Mouse (Mus musculus): ENCODE results near the gene Usp9x.

Gene Usp9x

GRCm38 (mm10) chrX:13040391-13040790 is 30.9 kb upstream of the Usp9x start:
- Histone ChIP-seq H3K27me3 (ENCODE audit: insufficient read depth, low read length) (no peaks in the 10 kb centered on the region), H3K9me3 (ENCODE audit: low read length) (no peaks in the 10 kb centered on the region), H3K4me3 (replicated peaks; ENCODE audit: low read length) (no peak overlapping the region), H3K36me3 (ENCODE audit: insufficient read depth, low read length) (peaks cover 15% of the 10 kb centered on the region; the same call in 1 of the 2 replicates), H3K4me1 (replicated peaks; ENCODE audit: low read depth, low read length) (peaks cover 37% of the 10 kb centered on the region)
- no peak for TF ChIP-seq CTCF (conservative IDR thresholded peaks at IDR 0.05; ENCODE audit: low read length)
- no peak for TF ChIP-seq NANOG (IDR thresholded peaks at IDR 0.05; ENCODE audit: borderline replicate concordance, low read length)
- TF ChIP-seq POU5F1 (IDR thresholded peaks at IDR 0.05; ENCODE audit: borderline replicate concordance, low read length): no peak

- no peaks in the 10 kb centered on the region for H3K9me3 ChIP-seq (ENCODE audit: low read length)
- no peaks in the 10 kb centered on the region for H3K27me3 ChIP-seq (ENCODE audit: insufficient read depth, low read length)
- H3K36me3 ChIP-seq (ENCODE audit: insufficient read depth, low read length): peaks cover 16% of the 10 kb centered on the region; the same call in 1 of the 2 replicates
- peak overlapping the region; percentile 83 for H3K4me3 ChIP-seq (replicated peaks; ENCODE audit: low read length)
- TF ChIP-seq NANOG (IDR thresholded peaks at IDR 0.05; ENCODE audit: borderline replicate concordance, low read length): no peak
- TF ChIP-seq CTCF (conservative IDR thresholded peaks at IDR 0.05; ENCODE audit: low read length): no peak
- TF ChIP-seq POU5F1 (IDR thresholded peaks at IDR 0.05; ENCODE audit: borderline replicate concordance, low read length): no peak
- peaks cover 38% of the 10 kb centered on the region for H3K4me1 ChIP-seq (replicated peaks; ENCODE audit: low read depth, low read length)
Measured at GRCm38 (mm10) chrX:13041630-13042129, 29.6 kb upstream of the Usp9x start.

GRCm38 (mm10) chrX:13043780-13044179 is 27.5 kb upstream of the Usp9x start:
- peaks cover 43% of the 10 kb centered on the region for H3K4me1 ChIP-seq (replicated peaks; ENCODE audit: low read depth, low read length)
- H3K9me3 ChIP-seq (ENCODE audit: low read length): no peaks in the 10 kb centered on the region
- H3K36me3 ChIP-seq (ENCODE audit: insufficient read depth, low read length): peaks cover 16% of the 10 kb centered on the region; the same call in 1 of the 2 replicates
- TF ChIP-seq CTCF (conservative IDR thresholded peaks at IDR 0.05; ENCODE audit: low read length) (no peak), POU5F1 (IDR thresholded peaks at IDR 0.05; ENCODE audit: borderline replicate concordance, low read length) (no peak), NANOG (IDR thresholded peaks at IDR 0.05; ENCODE audit: borderline replicate concordance, low read length) (no peak)
- H3K27me3 ChIP-seq (ENCODE audit: insufficient read depth, low read length): no peaks in the 10 kb centered on the region
- H3K4me3 ChIP-seq (replicated peaks; ENCODE audit: low read length): peak overlapping the region; percentile 83

GRCm38 (mm10) chrX:13044666-13045065 is 26.6 kb upstream of the Usp9x start:
- peak overlapping the region; percentile 52 for H3K4me3 ChIP-seq (replicated peaks; ENCODE audit: low read length)
- no peaks in the 10 kb centered on the region for H3K9me3 ChIP-seq (ENCODE audit: low read length)
- no peaks in the 10 kb centered on the region for H3K27me3 ChIP-seq (ENCODE audit: insufficient read depth, low read length)
- H3K4me1 ChIP-seq (replicated peaks; ENCODE audit: low read depth, low read length): peaks cover 39% of the 10 kb centered on the region
- H3K36me3 ChIP-seq (ENCODE audit: insufficient read depth, low read length): peaks cover 16% of the 10 kb centered on the region; the same call in 1 of the 2 replicates
- TF ChIP-seq CTCF (conservative IDR thresholded peaks at IDR 0.05; ENCODE audit: low read length) (no peak), NANOG (IDR thresholded peaks at IDR 0.05; ENCODE audit: borderline replicate concordance, low read length) (no peak), POU5F1 (IDR thresholded peaks at IDR 0.05; ENCODE audit: borderline replicate concordance, low read length) (no peak)

GRCm38 (mm10) chrX:13046893-13047435 is 24.3 kb upstream of the Usp9x start:
- peak; percentile 43; the same call in 1 of the 2 replicates for TF ChIP-seq NANOG (IDR thresholded peaks at IDR 0.05; ENCODE audit: borderline replicate concordance, low read length)
- no peak for TF ChIP-seq POU5F1 (IDR thresholded peaks at IDR 0.05; ENCODE audit: borderline replicate concordance, low read length)
- no peaks in the 10 kb centered on the region for H3K27me3 ChIP-seq (ENCODE audit: insufficient read depth, low read length)
- H3K9me3 ChIP-seq (ENCODE audit: low read length): no peaks in the 10 kb centered on the region
- peaks cover 16% of the 10 kb centered on the region; the same call in 1 of the 2 replicates for H3K36me3 ChIP-seq (ENCODE audit: insufficient read depth, low read length)
- H3K4me1 ChIP-seq (replicated peaks; ENCODE audit: low read depth, low read length): peaks cover 40% of the 10 kb centered on the region
- peak overlapping the region; percentile 50; the same call in 1 of the 2 replicates for H3K4me3 ChIP-seq (replicated peaks; ENCODE audit: low read length)

- Histone ChIP-seq H3K9me3 (ENCODE audit: low read length) (no peaks in the 10 kb centered on the region), H3K36me3 (ENCODE audit: insufficient read depth, low read length) (peaks cover 16% of the 10 kb centered on the region; the same call in 1 of the 2 replicates), H3K4me3 (replicated peaks; ENCODE audit: low read length) (peak overlapping the region; percentile 50), H3K27me3 (ENCODE audit: insufficient read depth, low read length) (no peaks in the 10 kb centered on the region), H3K4me1 (replicated peaks; ENCODE audit: low read depth, low read length) (peaks cover 40% of the 10 kb centered on the region)
- no peak for TF ChIP-seq NANOG (IDR thresholded peaks at IDR 0.05; ENCODE audit: borderline replicate concordance, low read length)
- TF ChIP-seq POU5F1 (IDR thresholded peaks at IDR 0.05; ENCODE audit: borderline replicate concordance, low read length): no peak
- TF ChIP-seq CTCF (conservative IDR thresholded peaks at IDR 0.05; ENCODE audit: low read length): no peak
Measured at GRCm38 (mm10) chrX:13047631-13048345, 23.5 kb upstream of the Usp9x start.

- Histone ChIP-seq H3K27me3 (ENCODE audit: insufficient read depth, low read length) (no peaks in the 10 kb centered on the region), H3K9me3 (ENCODE audit: low read length) (no peaks in the 10 kb centered on the region), H3K4me1 (replicated peaks; ENCODE audit: low read depth, low read length) (peaks cover 14% of the 10 kb centered on the region), H3K36me3 (ENCODE audit: insufficient read depth, low read length) (peaks cover 26% of the 10 kb centered on the region), H3K4me3 (replicated peaks; ENCODE audit: low read length) (no peak overlapping the region)
- TF ChIP-seq CTCF (conservative IDR thresholded peaks at IDR 0.05; ENCODE audit: low read length) (no peak), POU5F1 (IDR thresholded peaks at IDR 0.05; ENCODE audit: borderline replicate concordance, low read length) (no peak), NANOG (IDR thresholded peaks at IDR 0.05; ENCODE audit: borderline replicate concordance, low read length) (no peak)
Measured at GRCm38 (mm10) chrX:13054612-13055011, 16.7 kb upstream of the Usp9x start.

- H3K36me3 ChIP-seq (ENCODE audit: insufficient read depth, low read length): no peaks in the 10 kb centered on the region
- no peaks in the 10 kb centered on the region for H3K27me3 ChIP-seq (ENCODE audit: insufficient read depth, low read length)
- peaks cover 3% of the 10 kb centered on the region; the same call in 1 of the 2 replicates for H3K4me1 ChIP-seq (replicated peaks; ENCODE audit: low read depth, low read length)
- H3K9me3 ChIP-seq (ENCODE audit: low read length): no peaks in the 10 kb centered on the region
- TF ChIP-seq NANOG (IDR thresholded peaks at IDR 0.05; ENCODE audit: borderline replicate concordance, low read length) (no peak), CTCF (conservative IDR thresholded peaks at IDR 0.05; ENCODE audit: low read length) (no peak), POU5F1 (IDR thresholded peaks at IDR 0.05; ENCODE audit: borderline replicate concordance, low read length) (no peak)
- no peak overlapping the region for H3K4me3 ChIP-seq (replicated peaks; ENCODE audit: low read length)
Measured at GRCm38 (mm10) chrX:13061961-13062360, 9.3 kb upstream of the Usp9x start.

Measured in E14TG2a.4 (cell line).